ENCODE assay signal across 11 mouse cellular contexts in genomic region chr2:144052410-144053065, GRCm38 (mm10). TPM values are rescaled to one million over a fixed set of nuclear protein-coding genes. Genes with fewer than 3 reads are reported as not detected.
DNase-seq lines count a peak whose midpoint lies in the region; ATAC-seq lines count a peak whose summit lies in the region.
"Had no signal": no experiment of that assay in that cellular context is flagged by ENCODE, and none has a peak within 500 bp of the region (broad histone marks: within the 10 kb centered on the region; RNA-seq: fewer than 3 reads in every experiment).

No protein-coding gene starts in this region.

- no peak overlapping the region for H3K27ac ChIP-seq in kidney, embryonic 15.5 days
- no peak overlapping the region for H3K27ac ChIP-seq in midbrain, embryonic 16.5 days (ENCODE audit: low read length)

- intact Hi-C loops in left cerebral cortex, postnatal 25 days (cut with DNase I) = no loop called here

- H3K4me2 ChIP-seq in kidney, embryonic 15.5 days = no peak overlapping the region
- H3K4me2 ChIP-seq in midbrain, embryonic 16.5 days (ENCODE audit: low read length) = no peak overlapping the region

- H3K9ac ChIP-seq in kidney, embryonic 15.5 days = no peak overlapping the region
- no peak overlapping the region for H3K9ac ChIP-seq in midbrain, embryonic 16.5 days (ENCODE audit: low read depth, low read length)

- H3K4me1 ChIP-seq in kidney, embryonic 15.5 days = no peaks in the 10 kb centered on the region
- no peaks in the 10 kb centered on the region for H3K4me1 ChIP-seq in midbrain, embryonic 16.5 days (ENCODE audit: control insufficient read depth, insufficient read depth, low read length)

- no peak for ATAC-seq in kidney, embryonic 15.5 days (replicated peaks; ENCODE audit: low FRiP score)
- no peak for ATAC-seq in midbrain, embryonic 16.5 days

- 90% methylated on average over 8 of the region's 8 CpGs for WGBS in kidney, embryonic 15.5 days
- 85% methylated on average over 8 of the region's 8 CpGs for WGBS in midbrain, embryonic 16.5 days

- no peaks in the 10 kb centered on the region for H3K27me3 ChIP-seq in kidney, embryonic 15.5 days
- H3K27me3 ChIP-seq in midbrain, embryonic 16.5 days (ENCODE audit: control insufficient read depth, insufficient read depth, low read depth, low read length) = no peaks in the 10 kb centered on the region

- DNase-seq in kidney, postnatal 14 days = peak; percentile 8
- peak; percentile 14 for DNase-seq in cerebellum, adult 8-10 months
- peak; percentile 54 to 58 for DNase-seq in heart, adult 9 months (ENCODE audit: low spot score in 2 of 2)
- DNase-seq in left cerebral cortex, postnatal 25 days (ENCODE audit: low spot score in 2 of 2) = peak; percentile 26 to 66
- peak; percentile 53 for DNase-seq in telencephalon, adult 2 months (ENCODE audit: low read depth, low spot score)
- DNase-seq in thymus, postnatal 4 days = no peak

- no peaks in the 10 kb centered on the region for H3K9me3 ChIP-seq in kidney, embryonic 15.5 days (replicated peaks)
- no peaks in the 10 kb centered on the region for H3K9me3 ChIP-seq in midbrain, embryonic 16.5 days (replicated peaks; ENCODE audit: control insufficient read depth, low read length, poor library complexity, severe bottlenecking)

- no peak overlapping the region for H3K4me3 ChIP-seq in kidney, embryonic 15.5 days (replicated peaks)
- no peak overlapping the region for H3K4me3 ChIP-seq in midbrain, embryonic 16.5 days (ENCODE audit: low read depth, low read length)

- no peaks in the 10 kb centered on the region for H3K36me3 ChIP-seq in kidney, embryonic 15.5 days
- no peaks in the 10 kb centered on the region for H3K36me3 ChIP-seq in midbrain, embryonic 16.5 days (ENCODE audit: control insufficient read depth, insufficient read depth, low read length)

RNA-seq across cellular contexts. Expression of gene Banf2, which starts 19.7 kb away (rescaled TPM):
- not detected in 2 replicates for polyA plus RNA-seq in kidney, embryonic 15.5 days (2015; fragmentation: Nextera tagmentation; extraction: Ambion mirVana)
- total RNA-seq in left cerebral cortex, postnatal 25 days (2021) = not detected
- polyA plus RNA-seq in midbrain, embryonic 16.5 days (2015; fragmentation: Nextera tagmentation; extraction: Ambion mirVana) = not detected in 2 replicates
- total RNA-seq: MEL had no signal
- polyA plus RNA-seq: liver, embryonic 16.5 days; stomach, embryonic 14.5 days had no signal

RNA-seq across cellular contexts. Expression of gene Rrbp1, which starts 41.5 kb away (rescaled TPM):
- 78.1 and 90.8 TPM in 2 replicates for polyA plus RNA-seq in kidney, embryonic 15.5 days (2015; fragmentation: Nextera tagmentation; extraction: Ambion mirVana)
- total RNA-seq in left cerebral cortex, postnatal 25 days (2021) = 10 to 100 TPM; 54.3 to 74.0 TPM
- polyA plus RNA-seq in midbrain, embryonic 16.5 days (2015; fragmentation: Nextera tagmentation; extraction: Ambion mirVana) = 23.8 and 24.1 TPM in 2 replicates
